Mouse (Mus musculus) lung, postnatal 0 days (tissue): ENCODE results near the gene Hk3. TPM values are rescaled to one million over a fixed set of nuclear protein-coding genes. Genes with fewer than 3 reads are reported as not detected.

Experiments
- ATAC-seq: fragments of 200-750 bp; cut with Nextera tagmentation; 2 replicates; pipeline ENCODE4 v1.8.0; 2017; ENCODE audit warnings: moderate library complexity
- DNase-seq: peaks from one replicate; pipeline ENCODE4 v3.0.0-alpha.2; 2016; ENCODE audit warnings: low spot score
- H3K27ac ChIP-seq: fragments of 300-500 bp; sonication (generic); 2 replicates; pipeline ENCODE4 v1.5.1; 2014; ENCODE audit warnings: antibody characterized with exemption, mild to moderate bottlenecking, low read length, mixed read lengths
- H3K27me3 ChIP-seq: fragments of 300-500 bp; sonication (generic); replicated peaks from 2 replicates; pipeline ENCODE4 v1.6.1; 2014; ENCODE audit warnings: low read length, mixed read lengths; ENCODE audit not compliant: insufficient read depth
- H3K36me3 ChIP-seq: fragments of 300-500 bp; sonication (generic); 2 replicates; pipeline ENCODE4 v1.6.1; 2014; ENCODE audit warnings: low read length, mixed read lengths; ENCODE audit not compliant: insufficient read depth
- H3K4me1 ChIP-seq: fragments of 300-500 bp; sonication (generic); 2 replicates; pipeline ENCODE4 v1.6.1; 2014; ENCODE audit warnings: antibody characterized with exemption, low read depth, low read length, mixed read lengths; ENCODE audit not compliant: insufficient read depth
- H3K4me2 ChIP-seq: fragments of 300-500 bp; sonication (generic); replicated peaks from 2 replicates; pipeline ENCODE4 v1.6.1; 2014; ENCODE audit warnings: low read depth, mild to moderate bottlenecking, low read length, moderate library complexity, mixed read lengths
- H3K4me3 ChIP-seq: fragments of 300-500 bp; sonication (generic); 2 replicates; pipeline ENCODE4 v1.5.1; 2014; ENCODE audit warnings: low read depth, low read length
- H3K9ac ChIP-seq: fragments of 300-500 bp; sonication (generic); replicated peaks from 2 replicates; pipeline ENCODE4 v1.6.1; 2014; ENCODE audit warnings: low read depth, mild to moderate bottlenecking
- H3K9me3 ChIP-seq: fragments of 300-500 bp; sonication (generic); 2 replicates; pipeline ENCODE4 v1.6.1; 2016; ENCODE audit warnings: low read length, mixed read lengths
- CTCF ChIP-seq: IDR thresholded peaks from 2 replicates; pipeline ENCODE4 v1.5.1; 2016; ENCODE audit warnings: antibody characterized with exemption, mild to moderate bottlenecking
- EP300 ChIP-seq: IDR thresholded peaks from 2 replicates; pipeline ENCODE4 v1.6.1; 2016; ENCODE audit warnings: antibody characterized with exemption, mild to moderate bottlenecking, control low read depth
- WGBS: fragments of 180-500 bp; shearing (Covaris S2); extraction: QIAGEN DNeasy Blood & Tissue Kit; methylation state at CpG from one replicate; pipeline ENCODE4 v1.1.7; 2014; 5-methylcytosine and 5-hydroxymethylcytosine counted together
- polyA plus RNA-seq: library from polyadenylated mRNA; unstranded; fragments of >200 nt; fragmentation: Nextera tagmentation; extraction: Ambion mirVana; gene quantifications from 2 replicates; pipeline ENCODE4 v1.2.1, GENCODE M21; 2015

The Hk3 gene
- polyA plus RNA-seq, 1 experiment from 2014 or later, result 1.0 TPM

GRCm38 (mm10) chr13:55017898-55018599 is 3.1 kb downstream of the Hk3 start:
- DNase-seq (peak; percentile 9), ATAC-seq (no peak)
- H3K9me3 ChIP-seq, result no peaks in the 10 kb centered on the region
- H3K4me2 ChIP-seq, result no peak overlapping the region
- H3K4me3 ChIP-seq, result no peak overlapping the region
- H3K27me3 ChIP-seq, result no peaks in the 10 kb centered on the region
- no peak overlapping the region for H3K27ac ChIP-seq
- 77% methylated on average over 8 of the region's 8 CpGs for WGBS
- no peaks in the 10 kb centered on the region for H3K36me3 ChIP-seq
- H3K9ac ChIP-seq, result no peak overlapping the region
- H3K4me1 ChIP-seq, result no peaks in the 10 kb centered on the region; the same call in 1 of the 2 replicates
- TF ChIP-seq CTCF (no peak), EP300 (no peak)

GRCm38 (mm10) chr13:55017154-55017897 is 3.9 kb downstream of the Hk3 start:
- Histone ChIP-seq H3K4me3 (no peak overlapping the region), H3K27ac (no peak overlapping the region), H3K27me3 (no peaks in the 10 kb centered on the region), H3K4me1 (no peaks in the 10 kb centered on the region), H3K36me3 (no peaks in the 10 kb centered on the region), H3K4me2 (no peak overlapping the region), H3K9me3 (no peaks in the 10 kb centered on the region), H3K9ac (no peak overlapping the region)
- ATAC-seq (no peak), DNase-seq (peak; percentile 9)
- WGBS, result 65% methylated on average over 12 of the region's 12 CpGs
- TF ChIP-seq EP300 (no peak), CTCF (no peak)

- Histone ChIP-seq H3K9me3 (no peaks in the 10 kb centered on the region), H3K36me3 (no peaks in the 10 kb centered on the region), H3K4me1 (no peaks in the 10 kb centered on the region), H3K9ac (no peak overlapping the region), H3K4me3 (no peak overlapping the region), H3K27ac (no peak overlapping the region), H3K4me2 (no peak overlapping the region), H3K27me3 (no peaks in the 10 kb centered on the region)
- TF ChIP-seq EP300, result no peak
- no peak for TF ChIP-seq CTCF
- DNase-seq (no peak), ATAC-seq (no peak)
- 62% methylated on average over 9 of the region's 9 CpGs for WGBS
Measured at GRCm38 (mm10) chr13:55014451-55014850, 6.7 kb downstream of the Hk3 start.

GRCm38 (mm10) chr13:55013702-55014344 is 7.4 kb downstream of the Hk3 start:
- Histone ChIP-seq H3K4me2 (no peak overlapping the region), H3K9me3 (no peaks in the 10 kb centered on the region), H3K4me1 (no peaks in the 10 kb centered on the region), H3K36me3 (no peaks in the 10 kb centered on the region), H3K9ac (no peak overlapping the region), H3K27ac (no peak overlapping the region), H3K27me3 (no peaks in the 10 kb centered on the region), H3K4me3 (no peak overlapping the region)
- WGBS, result 38% methylated on average over 9 of the region's 9 CpGs
- no peak for ATAC-seq
- peak; percentile 12 for DNase-seq
- TF ChIP-seq CTCF (peak; percentile 40), EP300 (no peak)

GRCm38 (mm10) chr13:55011981-55012478 is 9.2 kb downstream of the Hk3 start:
- ATAC-seq (peak; percentile 25; the same call in 1 of the 2 replicates), DNase-seq (no peak)
- Histone ChIP-seq H3K9me3 (no peaks in the 10 kb centered on the region), H3K36me3 (no peaks in the 10 kb centered on the region), H3K4me1 (no peaks in the 10 kb centered on the region), H3K4me3 (no peak overlapping the region), H3K9ac (no peak overlapping the region), H3K4me2 (no peak overlapping the region), H3K27me3 (no peaks in the 10 kb centered on the region), H3K27ac (no peak overlapping the region)
- TF ChIP-seq EP300 (no peak), CTCF (peak; percentile 50)
- WGBS, result 4% methylated on average over 14 of the region's 14 CpGs

GRCm38 (mm10) chr13:55011103-55011502 is 10.1 kb downstream of the Hk3 start:
- no peaks in the 10 kb centered on the region for H3K9me3 ChIP-seq
- no peak overlapping the region for H3K27ac ChIP-seq
- DNase-seq (no peak), ATAC-seq (no peak)
- H3K27me3 ChIP-seq, result no peaks in the 10 kb centered on the region
- H3K4me2 ChIP-seq, result no peak overlapping the region
- WGBS, result 83% methylated on average over 14 of the region's 15 CpGs
- H3K9ac ChIP-seq, result no peak overlapping the region
- no peaks in the 10 kb centered on the region for H3K36me3 ChIP-seq
- no peaks in the 10 kb centered on the region for H3K4me1 ChIP-seq
- TF ChIP-seq CTCF (no peak), EP300 (no peak)
- H3K4me3 ChIP-seq, result no peak overlapping the region
